Mouse (Mus musculus): ENCODE measurements at regions not wholly inside any gene's neighbourhood (a gene's known extent, or its start where the extent isn't known, plus 50 kb on each side); places are given as distances from the start of the nearest gene placed in this dataset.

- DNase-seq (ENCODE audit: inconsistent ontology term), result no peak
Measured at GRCm38 (mm10) chr1:60627786-60628453, 61.0 kb upstream of the Raph1 start.

GRCm38 (mm10) chr1:60627367-60627766 is 60.5 kb upstream of the Raph1 start:
- no peak for DNase-seq (ENCODE audit: inconsistent ontology term)

- DNase-seq (ENCODE audit: inconsistent ontology term), result no peak
Measured at GRCm38 (mm10) chr1:60625698-60626486, 59.0 kb upstream of the Raph1 start.

GRCm38 (mm10) chr1:60624231-60624630 is 57.3 kb upstream of the Raph1 start:
- DNase-seq (ENCODE audit: inconsistent ontology term), result no peak

- no peak for DNase-seq (ENCODE audit: inconsistent ontology term)
Measured at GRCm38 (mm10) chr1:60623440-60624016, 56.6 kb upstream of the Raph1 start.

GRCm38 (mm10) chr1:60621770-60622169 is 54.9 kb upstream of the Raph1 start:
- no peak for DNase-seq (ENCODE audit: inconsistent ontology term)

GRCm38 (mm10) chr1:60621064-60621726 is 54.3 kb upstream of the Raph1 start:
- no peak for DNase-seq (ENCODE audit: inconsistent ontology term)

- no peak for DNase-seq (ENCODE audit: inconsistent ontology term)
Measured at GRCm38 (mm10) chr1:60618389-60618788, 51.5 kb upstream of the Raph1 start.

- no peak for DNase-seq (ENCODE audit: inconsistent ontology term)
Measured at GRCm38 (mm10) chr1:60616916-60617315, 50.0 kb upstream of the Raph1 start.

Measured in Muller cell, postnatal 12 days (primary cell).